Mouse (Mus musculus) ES-E14 (cell line): ENCODE data around the gene Srr. TPM values are rescaled to one million over a fixed set of nuclear protein-coding genes. Genes with fewer than 3 reads are reported as not detected.

Source experiments
- DNase-seq: peaks from one replicate; pipeline ENCODE4 v3.0.0-alpha.2; 2013; ENCODE audit warnings: low read depth, low spot score
- H3K27ac ChIP-seq: 2 replicates; pipeline ENCODE4 v1.5.1; 2012; ENCODE audit warnings: low read depth, mild to moderate bottlenecking, low read length, moderate library complexity, mixed read lengths; ENCODE audit not compliant: poor library complexity, insufficient read depth, severe bottlenecking
- H3K36me3 ChIP-seq: 2 replicates; pipeline ENCODE4 v1.6.1; 2012; ENCODE audit warnings: mild to moderate bottlenecking, low read length, moderate library complexity, mixed read lengths; ENCODE audit not compliant: control insufficient read depth, poor library complexity, insufficient read depth, severe bottlenecking
- H3K4me1 ChIP-seq, 2 experiments: fragments of 150-350 bp in 1 of 2; sonication (generic) in 1 of 2; 2 replicates each; pipeline ENCODE4 v1.6.1; 2012; ENCODE audit warnings: low read length in 2 of 2, mild to moderate bottlenecking in 1 of 2, mixed read lengths in 1 of 2; ENCODE audit not compliant: control insufficient read depth in 2 of 2, insufficient read depth in 2 of 2, poor library complexity in 1 of 2
- H3K4me3 ChIP-seq, 2 experiments: fragments of 150-350 bp in 1 of 2; sonication (generic) in 1 of 2; 2 replicates each; pipeline ENCODE4 v1.5.1; 2012; ENCODE audit warnings: low read length in 2 of 2, low read depth in 1 of 2, mild to moderate bottlenecking in 1 of 2, mixed read lengths in 1 of 2; ENCODE audit not compliant: insufficient read depth in 1 of 2, poor library complexity in 1 of 2, severe bottlenecking in 1 of 2
- H3K9ac ChIP-seq: 2 replicates; pipeline ENCODE4 v1.6.1; 2012; ENCODE audit warnings: low read depth, mild to moderate bottlenecking, low read length, mixed read lengths; ENCODE audit not compliant: poor library complexity, insufficient read depth, severe bottlenecking
- H3K9me3 ChIP-seq: fragments of 150-350 bp; sonication (generic); 2 replicates; pipeline ENCODE4 v1.6.1; 2012; ENCODE audit warnings: low read depth, mild to moderate bottlenecking, low read length; ENCODE audit not compliant: control insufficient read depth, insufficient read depth
- CHD2 ChIP-seq: IDR thresholded peaks from 2 replicates; pipeline ENCODE4 v1.6.1; 2014; ENCODE audit warnings: mild to moderate bottlenecking, low read depth, low read length, inconsistent platforms
- HCFC1 ChIP-seq: IDR thresholded peaks from 2 replicates; pipeline ENCODE4 v1.6.1; 2012; ENCODE audit warnings: low read length, inconsistent platforms, borderline replicate concordance; ENCODE audit not compliant: insufficient read depth
- MAFK ChIP-seq: IDR thresholded peaks from 2 replicates; pipeline ENCODE4 v1.6.1; 2014; ENCODE audit warnings: mild to moderate bottlenecking, low read depth, low read length, inconsistent platforms; ENCODE audit not compliant: insufficient read depth
- ZC3H11A ChIP-seq: IDR thresholded peaks from 2 replicates; pipeline ENCODE4 v1.6.1; 2012; ENCODE audit warnings: low read depth, mild to moderate bottlenecking, inconsistent platforms, low read length, borderline replicate concordance
- ZNF384 ChIP-seq: IDR thresholded peaks from 2 replicates; pipeline ENCODE4 v1.6.1; 2012; ENCODE audit warnings: low read depth, low read length, inconsistent platforms
- in situ Hi-C, 2 experiments: fragments of 600-800 bp; cut with MboI; formaldehyde crosslinking; loops; one replicate each; pipeline ENCODE4 v1.15.1; 2025; ENCODE audit warnings: low sequenced_read_pairs in 2 of 2, inconsistent platforms in 1 of 2; ENCODE audit not compliant: unreplicated experiment in 2 of 2
- total RNA-seq: library from RNA; depleted of rRNA; stranded (reverse); fragments of 300-350 nt; gene quantifications from 2 replicates; pipeline ENCODE4 v1.2.3, GENCODE M21; 2012; rRNA removed

Gene Srr
- total RNA-seq, 1 experiment = 3.8 TPM

- no peak for DNase-seq
- no peak for TF ChIP-seq MAFK
- no peak for TF ChIP-seq ZC3H11A
- TF ChIP-seq ZNF384 = no peak
- TF ChIP-seq CHD2 = no peak
- no peak for TF ChIP-seq HCFC1
- no peak overlapping the region for H3K9ac ChIP-seq
- in situ Hi-C loops = no loop called here
- H3K4me3 ChIP-seq = no peak overlapping the region
- peaks cover 4% of the 10 kb centered on the region; the same call in 1 of the 2 replicates for H3K36me3 ChIP-seq
- H3K9me3 ChIP-seq = no peaks in the 10 kb centered on the region
- H3K4me1 ChIP-seq = peaks cover under 1 to 5% of the 10 kb centered on the region in 2 experiments; a peak in 2 of 4 replicates
- no peak overlapping the region for H3K27ac ChIP-seq
Observed at GRCm38 (mm10) chr11:74864421-74864820, 61.3 kb downstream of the Srr start.

GRCm38 (mm10) chr11:74863471-74863870, 62.3 kb downstream of the Srr start:
- in situ Hi-C loops = no loop called here
- TF ChIP-seq ZNF384 (no peak), MAFK (no peak), ZC3H11A (no peak), HCFC1 (no peak), CHD2 (no peak)
- Histone ChIP-seq H3K9me3 (no peaks in the 10 kb centered on the region), H3K9ac (no peak overlapping the region), H3K4me1 (peaks cover 0 to 8% of the 10 kb centered on the region in 2 experiments; a peak in 2 of 4 replicates), H3K27ac (no peak overlapping the region), H3K36me3 (peaks cover 4% of the 10 kb centered on the region; the same call in 1 of the 2 replicates), H3K4me3 (no peak overlapping the region)
- no peak for DNase-seq

GRCm38 (mm10) chr11:74862129-74862528, 63.6 kb downstream of the Srr start:
- Histone ChIP-seq H3K9ac (no peak overlapping the region), H3K36me3 (no peaks in the 10 kb centered on the region; the same call in 1 of the 2 replicates), H3K4me1 (peaks cover 1 to 16% of the 10 kb centered on the region in 2 experiments; a peak in 2 of 4 replicates), H3K9me3 (no peaks in the 10 kb centered on the region), H3K27ac (no peak overlapping the region), H3K4me3 (no peak overlapping the region)
- DNase-seq = no peak
- TF ChIP-seq HCFC1 (no peak), ZNF384 (no peak), ZC3H11A (no peak), CHD2 (no peak), MAFK (no peak)
- in situ Hi-C loops = no loop called here

GRCm38 (mm10) chr11:74857756-74858155, 68.0 kb downstream of the Srr start:
- peak overlapping the region; percentile 24; the same call in 1 of the 2 replicates for H3K9ac ChIP-seq
- H3K27ac ChIP-seq = no peak overlapping the region
- no peaks in the 10 kb centered on the region for H3K9me3 ChIP-seq
- H3K4me1 ChIP-seq = peaks cover 1 to 18% of the 10 kb centered on the region in 2 experiments; a peak in 2 of 4 replicates
- no peak for TF ChIP-seq ZNF384
- TF ChIP-seq ZC3H11A = no peak
- TF ChIP-seq MAFK = no peak
- TF ChIP-seq CHD2 = no peak
- no peak for TF ChIP-seq HCFC1
- in situ Hi-C loops = no loop called here
- peak overlapping the region in 1 of 2 experiments; percentile 26; a peak in 1 of 4 replicates for H3K4me3 ChIP-seq
- peaks cover 6% of the 10 kb centered on the region; the same call in 1 of the 2 replicates for H3K36me3 ChIP-seq
- DNase-seq = no peak

Other genes starting within 250 kb of the Srr start
- gene Pafah1b1, start 201.3 kb downstream of the Srr start, total RNA-seq = 41.8 and 64.6 TPM in 2 replicates
- gene Mettl16, start 155.1 kb downstream of the Srr start, total RNA-seq = 52.5 and 72.7 TPM in 2 replicates
- 10.2 and 10.3 TPM in 2 replicates for gene Mnt, start 95.0 kb downstream of the Srr start, total RNA-seq
- 10.4 and 16.5 TPM in 2 replicates for gene Sgsm2, start 28.9 kb downstream of the Srr start, total RNA-seq
- gene Tsr1, start 27.9 kb downstream of the Srr start, total RNA-seq = 110 and 125 TPM in 2 replicates
- gene Smg6, start 125 bp downstream of the Srr start, total RNA-seq = 18.2 and 19.9 TPM in 2 replicates
- 1.4 and 2.1 TPM in 2 replicates for gene Hic1, start 243.6 kb upstream of the Srr start, total RNA-seq